Mouse (Mus musculus): ENCODE data around the gene Masp2.

GRCm38 (mm10) chr4:148570693-148571295, 31.6 kb upstream of the Masp2 start:
- no peak for TF ChIP-seq CTCF (IDR thresholded peaks at IDR 0.05; ENCODE audit: low read depth)
- no peak for TF ChIP-seq EP300 (IDR thresholded peaks at IDR 0.05; ENCODE audit: low read depth)

All from heart, postnatal 0 days (tissue).